Mouse (Mus musculus): ENCODE measurements at regions not wholly inside any gene's neighbourhood (a gene's known extent, or its start where the extent isn't known, plus 50 kb on each side); places are given as distances from the start of the nearest gene placed in this dataset.

GRCm38 (mm10) chr9:120723026-120723425 is 151.8 kb downstream of the Rpl14 start:
- no peak for DNase-seq (ENCODE audit: low spot score)

GRCm38 (mm10) chr9:120731952-120732622 is 160.8 kb downstream of the Rpl14 start:
- DNase-seq (ENCODE audit: low spot score), result no peak

DNA sequence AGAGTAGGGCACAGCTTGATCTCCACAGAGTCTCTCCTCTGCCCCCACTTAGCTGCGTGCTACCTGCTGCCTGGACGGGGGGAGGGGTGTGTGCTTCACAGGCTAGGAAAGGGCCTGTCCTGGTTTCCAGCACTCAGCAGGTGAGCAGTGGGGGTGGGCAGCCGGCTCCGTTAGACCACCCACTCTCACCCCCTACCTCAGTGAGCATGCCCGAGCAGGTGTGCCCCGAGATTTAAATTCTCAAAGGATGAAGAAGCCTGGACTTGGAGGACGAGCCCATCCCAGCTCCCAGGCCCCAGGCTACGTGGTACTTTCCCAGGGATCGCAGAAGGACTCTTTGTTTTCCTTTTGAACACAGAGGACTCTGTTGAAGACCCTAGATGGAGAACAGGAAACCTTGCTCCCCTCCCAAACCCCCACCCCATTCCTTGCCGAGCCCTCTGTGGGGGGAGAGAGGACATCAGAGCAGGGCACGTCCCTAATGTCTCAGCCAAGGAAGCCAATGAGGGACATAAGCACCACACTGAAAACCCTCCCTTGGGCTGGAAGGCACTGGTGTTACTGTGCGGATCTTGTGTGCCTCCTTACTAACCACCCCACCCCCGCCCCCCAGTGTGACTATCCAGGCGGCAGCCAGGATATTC is 161.5 kb downstream of the Rpl14 start:
- DNase-seq (ENCODE audit: low spot score), result no peak

GRCm38 (mm10) chr9:120733681-120734465 is 162.6 kb downstream of the Rpl14 start:
- no peak for DNase-seq (ENCODE audit: low spot score)

DNA sequence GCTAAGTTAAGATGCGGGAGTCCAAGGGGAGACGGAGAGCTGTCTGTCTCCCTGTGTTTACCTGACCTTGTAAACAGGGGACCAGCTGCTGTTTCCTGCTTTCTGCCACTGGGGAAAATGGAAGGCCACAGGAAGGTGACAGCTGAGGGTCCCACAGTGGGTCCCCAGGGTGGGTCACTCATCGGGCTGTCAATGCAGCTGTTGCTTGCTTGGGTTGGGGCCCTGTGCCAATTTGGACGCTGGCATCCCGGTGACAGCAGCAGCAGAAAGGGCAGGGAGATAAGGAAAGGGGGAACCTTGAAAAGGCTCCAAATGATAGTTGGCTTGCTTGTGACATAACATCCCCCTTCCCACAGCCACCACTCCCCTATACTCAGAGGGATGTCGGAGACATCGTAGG is 164.0 kb downstream of the Rpl14 start:
- DNase-seq (ENCODE audit: low spot score), result no peak

DNA sequence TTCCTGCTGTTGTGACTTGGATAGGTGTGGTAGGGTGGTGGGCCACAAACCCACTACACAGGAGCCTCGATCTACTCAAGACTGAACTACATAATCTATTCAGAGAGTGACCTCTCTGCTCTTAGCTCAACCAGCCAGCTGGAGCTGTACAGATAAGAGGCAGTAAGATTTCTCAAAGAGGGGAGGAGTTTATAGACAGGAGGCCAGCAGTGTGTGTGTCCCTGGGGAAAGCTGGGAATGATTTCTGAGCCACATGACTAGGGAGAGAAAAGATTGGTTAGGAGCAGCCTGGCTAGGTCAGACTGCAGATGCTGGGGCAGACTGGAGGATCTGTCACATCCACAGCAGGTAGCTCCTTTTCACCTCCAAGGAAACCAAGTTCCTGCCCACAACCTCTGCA is 166.7 kb downstream of the Rpl14 start:
- no peak for DNase-seq (ENCODE audit: low spot score)

DNA sequence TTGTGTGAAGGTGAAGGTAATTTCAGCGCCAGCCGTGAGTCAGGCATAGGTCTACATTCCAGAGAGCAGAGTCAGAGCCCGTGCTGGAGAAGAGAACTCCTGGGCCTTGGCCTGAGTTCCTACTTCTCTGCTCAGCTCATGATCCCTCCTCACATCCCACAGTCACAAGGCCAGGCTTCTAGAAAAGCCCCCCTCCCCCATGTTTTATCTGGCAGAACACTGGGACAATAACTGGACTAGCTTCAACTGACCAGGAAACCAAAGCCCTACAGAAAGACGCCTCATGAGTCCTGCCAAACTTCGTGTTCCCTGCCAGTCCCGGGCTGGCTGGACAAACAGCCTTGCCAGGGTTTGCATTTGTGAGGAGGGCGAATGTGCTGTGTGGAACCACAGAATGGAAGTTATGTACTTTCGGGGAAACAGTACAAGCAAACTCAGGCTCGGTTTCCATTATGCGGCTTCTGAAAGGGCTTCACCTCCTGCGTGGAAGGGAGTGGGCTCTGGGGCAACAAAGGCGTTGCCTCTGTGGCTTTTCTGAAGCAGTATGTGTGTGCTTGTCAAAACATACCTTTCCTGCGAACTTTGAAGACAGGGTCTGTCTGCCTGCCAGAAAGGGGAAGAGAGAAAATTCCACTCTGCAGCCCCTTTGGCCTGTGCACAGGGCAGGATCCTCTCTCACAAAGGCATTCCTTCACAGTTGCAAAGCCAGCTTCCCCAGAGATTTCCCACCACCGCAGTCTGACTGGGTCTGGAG is 168.1 kb downstream of the Rpl14 start:
- no peak for DNase-seq (ENCODE audit: low spot score)

DNA sequence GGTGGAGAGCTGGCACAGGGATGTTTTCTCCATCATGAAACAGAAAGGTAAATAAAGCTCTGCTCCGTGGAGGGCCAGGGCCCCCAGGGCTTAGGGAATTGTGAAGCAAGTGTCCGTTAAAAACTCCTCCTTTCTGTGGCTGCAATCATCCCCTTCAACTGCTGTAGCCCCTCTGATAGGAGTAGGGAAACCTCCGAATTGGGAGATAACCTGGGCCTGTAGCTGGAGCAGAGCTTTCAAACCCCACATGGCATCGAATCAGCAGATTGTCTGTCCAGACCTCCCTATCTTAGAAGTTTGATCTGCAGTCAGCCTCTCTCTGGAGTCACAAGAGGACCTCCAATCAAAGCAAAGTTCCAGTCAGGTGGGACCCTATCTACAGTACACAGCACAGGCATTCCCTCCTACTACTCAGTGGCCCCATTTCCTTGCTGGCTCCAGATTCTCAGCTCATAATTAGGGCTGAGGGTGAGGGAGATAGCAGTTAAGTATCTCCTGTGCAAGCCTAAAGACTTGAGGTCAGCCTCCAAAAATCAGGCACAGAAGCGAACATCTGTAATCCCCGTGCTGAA is 168.8 kb downstream of the Rpl14 start:
- DNase-seq (ENCODE audit: low spot score), result no peak

DNA sequence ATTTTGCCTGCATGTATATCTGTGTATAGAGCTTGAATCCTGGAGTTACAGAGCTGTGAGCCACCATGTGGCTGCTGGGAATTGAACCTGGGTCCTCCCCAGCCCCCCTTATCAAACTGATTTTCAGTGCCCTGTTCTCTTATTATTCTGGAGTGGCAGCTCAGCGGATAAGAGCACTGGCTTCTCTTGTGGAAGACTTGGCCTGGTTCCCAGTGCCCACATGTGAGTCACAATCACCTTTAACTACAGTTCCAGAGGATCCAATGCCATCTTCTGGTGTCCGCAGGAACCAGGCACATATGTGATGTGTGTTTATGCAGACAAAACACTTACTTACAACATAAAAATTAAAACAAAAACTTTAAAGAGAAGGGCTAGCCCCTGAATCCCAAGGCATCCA is 170.3 kb downstream of the Rpl14 start:
- DNase-seq (ENCODE audit: low spot score), result no peak

- no peak for DNase-seq (ENCODE audit: low spot score)
These were observed 172.2 kb downstream of the Rpl14 start for GRCm38 (mm10) chr9:120743455-120743854.

DNA sequence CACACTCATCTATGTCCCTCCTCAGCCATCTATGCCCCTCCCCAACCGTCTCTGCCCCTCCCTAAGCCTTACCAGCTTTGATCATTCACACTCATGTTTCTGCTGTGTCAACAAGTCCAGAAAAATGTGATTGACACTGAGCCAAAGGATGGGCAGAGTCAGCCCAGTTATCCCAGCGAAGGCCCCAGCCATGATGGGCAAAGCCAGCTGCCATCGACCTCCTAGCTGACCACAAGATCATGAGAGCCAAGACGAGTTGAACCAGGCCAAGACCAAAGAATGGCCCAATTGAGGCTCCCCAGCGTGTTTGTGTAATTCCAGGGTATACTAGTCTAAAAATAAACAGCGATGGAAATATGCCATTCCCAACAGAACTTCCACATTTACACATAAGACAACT is 174.4 kb downstream of the Rpl14 start:
- DNase-seq (ENCODE audit: low spot score), result no peak

DNA sequence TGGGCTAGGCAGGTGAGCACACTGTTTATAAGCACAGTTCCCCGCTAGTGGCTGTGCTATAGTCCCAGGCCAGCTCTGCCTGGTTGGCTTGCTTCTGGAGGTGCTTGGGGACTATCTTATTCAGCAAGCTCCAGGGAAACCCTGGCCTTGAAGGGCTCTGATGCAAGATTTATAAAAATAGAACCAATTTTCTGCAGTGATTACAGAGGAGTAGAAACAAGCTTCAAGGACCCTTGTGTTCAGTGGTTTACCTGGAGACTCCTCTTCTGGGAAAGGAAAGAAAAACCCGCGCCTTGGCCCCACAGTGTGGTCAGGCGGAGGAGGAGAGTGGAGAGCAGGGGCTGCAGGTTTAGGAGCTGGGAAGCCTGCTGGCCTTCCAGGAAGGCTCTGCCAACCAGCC is 178.2 kb upstream of the Ctnnb1 start:
- no peak for DNase-seq (ENCODE audit: low spot score)

DNA sequence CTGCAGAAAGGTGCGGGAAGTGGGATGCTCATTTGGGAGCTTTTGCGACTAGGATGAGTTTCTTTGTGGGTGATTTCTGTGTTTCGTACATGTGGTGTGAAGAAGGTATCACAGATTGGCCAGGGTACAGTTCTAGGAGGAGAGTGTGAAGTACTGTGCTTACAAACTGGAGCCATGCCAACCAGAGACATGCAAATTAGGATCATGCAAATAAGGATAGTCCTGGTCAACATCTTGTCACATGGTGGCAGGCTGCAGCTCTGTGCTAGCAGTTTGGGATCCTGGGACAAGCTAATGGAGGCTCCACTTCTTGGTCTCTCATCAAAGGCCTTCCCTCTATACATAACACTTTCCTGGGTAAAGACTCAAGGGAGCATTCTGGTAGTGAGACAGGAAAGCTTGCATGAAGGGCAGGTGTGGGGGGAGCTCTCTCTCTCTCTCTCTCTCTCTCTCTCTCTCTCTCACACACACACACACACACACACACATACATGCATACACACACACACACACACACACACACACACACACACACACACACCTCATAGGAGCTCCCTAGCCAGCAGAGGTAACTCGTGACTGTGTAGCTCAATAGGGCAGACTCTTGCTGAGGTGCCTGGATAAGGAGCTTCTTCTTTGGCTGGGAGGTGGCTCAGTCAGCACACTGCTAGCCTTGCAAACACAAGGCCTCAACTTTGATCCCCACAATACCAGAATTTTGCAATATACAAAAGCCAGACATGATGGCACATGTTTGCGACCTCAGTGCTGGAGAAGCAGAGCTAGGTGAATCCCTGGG is 177.1 kb upstream of the Ctnnb1 start:
- no peak for DNase-seq (ENCODE audit: low spot score)

DNA sequence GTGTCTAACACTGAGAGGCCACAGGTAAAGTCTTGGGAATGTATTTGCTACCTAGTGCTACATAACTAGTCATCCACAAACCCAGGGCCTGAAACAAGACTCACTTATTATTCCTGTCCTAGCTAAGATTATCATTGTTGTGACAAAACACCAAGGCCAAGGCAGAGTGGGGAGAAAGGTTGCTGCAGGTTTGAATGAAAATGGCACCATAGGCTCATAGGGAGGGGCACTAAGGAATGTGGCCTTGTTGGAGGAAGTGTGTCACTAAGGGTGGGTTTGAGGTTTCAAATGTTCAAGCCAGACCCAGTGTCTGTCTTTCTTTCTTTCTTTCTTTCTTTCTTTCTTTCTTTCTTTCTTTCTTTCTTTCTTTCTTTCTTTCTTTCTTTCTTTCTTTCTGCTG is 174.9 kb upstream of the Ctnnb1 start:
- no peak for DNase-seq (ENCODE audit: low spot score)

DNA sequence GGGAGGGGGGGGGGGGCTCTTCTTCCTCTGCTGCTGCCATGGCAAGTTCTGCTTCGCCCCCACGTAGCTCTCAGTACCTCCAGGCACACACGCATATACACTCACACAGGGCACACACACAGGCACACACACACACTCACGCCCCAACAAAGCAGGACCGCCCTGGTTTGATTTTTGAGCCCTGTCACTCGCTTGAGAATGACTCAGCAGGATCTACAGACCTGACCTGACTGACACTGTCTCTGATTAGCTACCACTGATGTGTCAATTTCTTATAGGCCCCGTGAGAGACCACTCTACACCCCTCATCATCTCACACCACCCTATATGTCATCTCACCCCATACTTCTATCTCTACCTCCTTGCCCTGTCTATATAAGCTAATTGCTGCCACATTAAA is 173.5 kb upstream of the Ctnnb1 start:
- no peak for DNase-seq (ENCODE audit: low spot score)

- no peak for DNase-seq (ENCODE audit: low spot score)
These were observed 171.0 kb upstream of the Ctnnb1 start for GRCm38 (mm10) chr9:120758003-120758402.

DNA sequence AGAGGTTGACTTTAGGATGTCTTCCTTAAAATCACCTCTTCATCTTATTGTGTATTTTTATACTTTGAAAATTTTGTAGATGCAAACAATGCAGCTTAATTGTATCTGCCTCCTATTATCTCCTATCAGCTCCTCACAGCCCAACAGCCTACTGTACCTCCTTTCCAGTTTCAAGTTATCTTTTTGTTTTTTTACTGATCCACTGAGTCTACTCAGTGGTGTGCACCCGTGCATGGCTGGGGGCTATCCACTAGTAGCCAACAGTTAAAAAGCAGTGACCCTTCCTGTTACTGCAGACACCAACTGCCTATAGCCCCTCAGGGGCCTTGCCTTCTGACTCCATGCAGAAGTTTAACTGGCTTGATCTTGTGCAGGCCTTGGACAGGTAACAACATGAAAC is 170.4 kb upstream of the Ctnnb1 start:
- DNase-seq (ENCODE audit: low spot score), result no peak

DNA sequence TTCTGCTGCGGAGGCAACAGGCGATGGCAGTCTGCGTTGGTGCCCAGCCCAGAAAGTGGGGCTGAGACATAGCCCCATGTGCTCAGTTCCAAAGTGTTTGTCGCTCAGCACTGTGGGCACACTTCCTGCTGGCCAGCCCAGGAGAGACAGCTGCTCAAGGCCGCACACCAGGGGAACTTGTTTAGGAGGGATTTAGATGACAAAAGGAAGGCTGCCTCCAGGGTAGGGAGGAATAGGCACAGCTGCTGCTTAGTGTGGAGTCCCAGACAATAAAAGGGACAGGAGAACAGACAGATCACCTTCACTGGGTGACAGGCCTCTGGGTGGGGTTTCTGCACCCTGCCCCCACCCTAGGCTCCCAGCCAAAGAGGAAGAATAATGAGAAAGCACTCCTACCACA is 169.2 kb upstream of the Ctnnb1 start:
- no peak for DNase-seq (ENCODE audit: low spot score)

DNA sequence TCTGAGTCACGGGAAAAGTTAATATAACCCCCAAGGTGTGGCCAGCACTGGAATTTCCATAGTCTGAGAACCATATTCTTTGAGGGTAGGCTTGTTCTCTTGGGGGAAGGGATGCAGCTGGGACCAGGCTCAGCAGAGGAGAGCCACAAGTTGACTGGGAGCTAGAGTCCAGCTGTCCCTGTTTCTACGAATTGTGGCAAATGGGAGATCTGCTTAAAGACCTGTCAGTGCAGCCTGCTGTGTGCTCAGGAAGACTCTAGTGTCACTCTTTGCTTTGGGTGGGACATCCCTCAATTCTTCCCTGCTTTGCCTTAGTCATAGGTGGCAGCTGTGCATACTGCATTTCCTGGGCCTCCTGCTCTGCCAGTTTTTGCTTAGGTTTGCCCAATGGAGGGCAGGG is 165.2 kb upstream of the Ctnnb1 start:
- no peak for DNase-seq (ENCODE audit: low spot score)

DNA sequence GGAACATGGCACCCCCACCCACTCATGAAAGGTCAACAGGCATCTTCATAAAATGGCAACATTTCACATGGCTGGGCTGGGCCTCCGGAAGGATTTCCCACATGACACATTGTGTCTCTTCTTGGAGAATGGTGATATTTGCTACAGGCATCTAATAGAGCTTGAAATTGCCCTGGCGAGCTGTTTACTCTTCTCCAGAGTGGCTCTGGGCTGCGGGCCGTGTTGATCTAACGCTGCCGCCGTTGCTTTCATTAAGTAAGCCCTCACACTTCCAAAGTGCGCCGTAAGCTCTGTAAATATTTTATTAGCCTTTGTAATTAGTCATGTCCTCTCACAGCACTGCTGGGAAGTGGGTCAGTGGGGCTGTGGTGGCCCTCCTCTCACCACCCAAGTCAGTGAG is 164.4 kb upstream of the Ctnnb1 start:
- no peak for DNase-seq (ENCODE audit: low spot score)

DNA sequence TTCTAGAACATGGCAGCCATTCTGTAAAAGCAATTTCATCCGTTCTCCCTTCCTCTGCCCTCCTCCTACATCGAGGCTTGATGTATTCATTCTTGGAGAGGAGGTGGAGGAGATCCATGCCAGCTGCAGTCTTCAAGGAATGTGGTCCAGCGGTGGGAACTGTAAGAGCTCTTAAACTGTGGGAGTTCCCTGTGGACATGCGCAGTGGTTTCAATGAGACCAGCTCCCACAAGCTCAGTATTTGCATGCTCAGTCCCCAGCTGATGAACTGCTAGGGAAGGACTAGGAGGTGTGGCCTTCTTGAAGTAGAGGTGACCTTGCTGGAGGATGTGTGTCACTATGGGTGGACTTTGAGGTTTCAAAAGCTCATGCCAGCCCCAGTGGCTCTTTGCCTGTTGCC is 163.7 kb upstream of the Ctnnb1 start:
- no peak for DNase-seq (ENCODE audit: low spot score)

Measured in c-Kit-positive CD71-positive TER-119-positive erythroid progenitor cells, embryonic 14.5 days (primary cell).